16 mouse cellular contexts compared by ENCODE assay signal in genomic region chr2:62806931-62807330, GRCm38 (mm10).
A peak's percentile ranks its signal among the peaks of the same experiment; 100 is the strongest.
DNase-seq lines count a peak whose midpoint lies in the region; ATAC-seq and TF ChIP-seq lines count a peak whose summit lies in the region.
"Had no signal": no experiment of that assay in that cellular context is flagged by ENCODE, and none has a peak within 500 bp of the region (broad histone marks: within the 10 kb centered on the region; RNA-seq: fewer than 3 reads in every experiment).

No protein-coding gene starts in this region.

- H3K4me2 ChIP-seq in midbrain, embryonic 12.5 days (replicated peaks), result no peak overlapping the region
- H3K4me2 ChIP-seq in liver, postnatal 0 days (ENCODE audit: low read depth, low read length), result no peak overlapping the region
- H3K4me2 ChIP-seq: embryonic facial prominence, embryonic 13.5 days; heart, embryonic 12.5 days; limb, embryonic 12.5 days; lung, embryonic 15.5 days had no signal

- no peaks in the 10 kb centered on the region for H3K9me3 ChIP-seq in midbrain, embryonic 12.5 days
- no peaks in the 10 kb centered on the region for H3K9me3 ChIP-seq in liver, postnatal 0 days (ENCODE audit: low read length)
- H3K9me3 ChIP-seq: embryonic facial prominence, embryonic 13.5 days; heart, embryonic 12.5 days; limb, embryonic 12.5 days; lung, embryonic 15.5 days had no signal

- peaks cover 12% of the 10 kb centered on the region; the same call in 1 of the 2 replicates for H3K4me1 ChIP-seq in midbrain, embryonic 12.5 days
- H3K4me1 ChIP-seq in liver, postnatal 0 days (ENCODE audit: insufficient read depth), result no peaks in the 10 kb centered on the region
- H3K4me1 ChIP-seq: embryonic facial prominence, embryonic 13.5 days; limb, embryonic 12.5 days; lung, embryonic 15.5 days; megakaryocyte, embryonic 14.5 days had no signal

- no peak for TF ChIP-seq CTCF in layer of hippocampus, adult 2 months (conservative IDR thresholded peaks at IDR 0.05)
- TF ChIP-seq CTCF in liver, postnatal 0 days (IDR thresholded peaks at IDR 0.05; ENCODE audit: low read depth), result no peak

- H3K27me3 ChIP-seq in midbrain, embryonic 12.5 days, result no peaks in the 10 kb centered on the region
- H3K27me3 ChIP-seq in liver, postnatal 0 days (ENCODE audit: insufficient read depth, low read length), result no peaks in the 10 kb centered on the region
- H3K27me3 ChIP-seq: embryonic facial prominence, embryonic 13.5 days; heart, embryonic 12.5 days; limb, embryonic 12.5 days; lung, embryonic 15.5 days; megakaryocyte, embryonic 14.5 days had no signal

- peak overlapping the region; percentile 37; the same call in 1 of the 2 replicates for H3K27ac ChIP-seq in layer of hippocampus, adult 2 months
- H3K27ac ChIP-seq in midbrain, embryonic 12.5 days (replicated peaks), result peak overlapping the region; percentile 61; the same call in 1 of the 2 replicates
- no peak overlapping the region for H3K27ac ChIP-seq in liver, postnatal 0 days (ENCODE audit: low read depth)
- H3K27ac ChIP-seq: embryonic facial prominence, embryonic 13.5 days; limb, embryonic 12.5 days; lung, embryonic 15.5 days had no signal

- H3K9ac ChIP-seq in midbrain, embryonic 12.5 days (replicated peaks), result no peak overlapping the region
- H3K9ac ChIP-seq in liver, postnatal 0 days (replicated peaks), result no peak overlapping the region
- H3K9ac ChIP-seq: embryonic facial prominence, embryonic 13.5 days; heart, embryonic 12.5 days; limb, embryonic 12.5 days; lung, embryonic 15.5 days had no signal

- peak; percentile 52 for ATAC-seq in midbrain, embryonic 12.5 days (ENCODE audit: low FRiP score, low read depth)
- no peak for ATAC-seq in liver, postnatal 0 days
- ATAC-seq: activated CD4-positive, CD25-positive, alpha-beta regulatory T cell, adult 4 months had no signal

- no peak overlapping the region for H3K4me3 ChIP-seq in layer of hippocampus, adult 2 months
- no peak overlapping the region for H3K4me3 ChIP-seq in midbrain, embryonic 12.5 days
- H3K4me3 ChIP-seq in liver, postnatal 0 days (ENCODE audit: low read depth, low read length), result no peak overlapping the region
- H3K4me3 ChIP-seq: embryonic facial prominence, embryonic 13.5 days; heart, embryonic 12.5 days; limb, embryonic 12.5 days; lung, embryonic 15.5 days; megakaryocyte, embryonic 14.5 days had no signal

- no peak for DNase-seq in layer of hippocampus, adult 2 months (ENCODE audit: low spot score in 2 of 2)
- DNase-seq in layer of hippocampus, adult 8-10 months (ENCODE audit: low spot score in 2 of 2), result no peak
- peak; percentile 19 for DNase-seq in right cerebral cortex, postnatal 4 days
- DNase-seq in right cerebral cortex, postnatal 36 days (ENCODE audit: low spot score in 2 of 2), result no peak
- no peak for DNase-seq in liver, postnatal 0 days
- no peak for DNase-seq in urinary bladder, adult 2 months (ENCODE audit: low spot score)
- no peak for DNase-seq in frontal cortex, postnatal 36 days (ENCODE audit: low spot score in 2 of 2)
- DNase-seq: cerebellum, adult 9-11 months; kidney, postnatal 25 days had no signal

- whole genome bisulfite sequencing in midbrain, embryonic 12.5 days, result 88% methylated on average over 3 of the region's 3 CpGs
- WGBS in liver, postnatal 0 days (ENCODE audit: insufficient replicate concordance), result 71% methylated on average over 3 of the region's 3 CpGs

- no peak for TF ChIP-seq EP300 in liver, postnatal 0 days (IDR thresholded peaks at IDR 0.05; ENCODE audit: low read depth)

- H3K36me3 ChIP-seq in midbrain, embryonic 12.5 days, result no peaks in the 10 kb centered on the region
- H3K36me3 ChIP-seq in liver, postnatal 0 days (replicated peaks; ENCODE audit: insufficient read depth, low read length), result no peaks in the 10 kb centered on the region
- H3K36me3 ChIP-seq: embryonic facial prominence, embryonic 13.5 days; heart, embryonic 12.5 days; limb, embryonic 12.5 days; lung, embryonic 15.5 days had no signal
